In genomic region chr3:40846473-40846956, GRCm38 (mm10) we compare ENCODE assay signal across 8 mouse cellular contexts. TPM values are rescaled to one million over a fixed set of nuclear protein-coding genes. Genes with fewer than 3 reads are reported as not detected.
DNase-seq lines count a peak whose midpoint lies in the region; ATAC-seq and TF ChIP-seq lines count a peak whose summit lies in the region.
"Not testable (repeated sequence)": the region's sequence is repeated elsewhere in the genome, so short reads cannot be mapped to it uniquely, and the experiment has no call there.

Gene Mfsd8, minus strand, starts transcription at chr3:40846886.

- peak; percentile 99 for ATAC-seq in Patski
- ATAC-seq in hindbrain, embryonic 13.5 days (ENCODE audit: low FRiP score) = peak; percentile 99

- peak within 1 kb of the TSS; percentile 88 for H3K27ac ChIP-seq in hindbrain, embryonic 13.5 days

- in situ Hi-C loops in Patski (cut with MboI; ENCODE audit: low pct_unique_long_range_greater_than_20kb) = loop anchor here (10.0 kb wide), 1 partner anchor 48 kb away; no protein-coding TSS in a partner anchor

- H3K36me3 ChIP-seq in hindbrain, embryonic 13.5 days = not testable (repeated sequence)

- 0% methylated on average over 37 of the region's 39 CpGs for WGBS in hindbrain, embryonic 13.5 days

- H3K4me2 ChIP-seq in hindbrain, embryonic 13.5 days = peak within 1 kb of the TSS; percentile 68

- not testable (repeated sequence) for H3K4me1 ChIP-seq in hindbrain, embryonic 13.5 days (replicated peaks)

- not testable (repeated sequence) for H3K9me3 ChIP-seq in hindbrain, embryonic 13.5 days

- CTCF ChIA-PET in Patski (lab: Charles Lee) = interaction anchor here (0.7 to 1.8 kb wide), 10 partner anchors 24 to 165 kb away, joined by 3 to 6 read pairs (median 3); no protein-coding TSS in a partner anchor

- POLR2A ChIA-PET in Patski (lab: Charles Lee) = interaction anchor here (1.3 kb wide), 1 partner anchor 47 kb away, joined by 4 read pairs; no protein-coding TSS in a partner anchor

- TF ChIP-seq CTCF in Patski (IDR thresholded peaks at IDR 0.05) = peak; percentile 94

- peak; percentile 99 for DNase-seq in Patski (ENCODE audit: low read depth, low spot score)
- DNase-seq in cerebellum, postnatal 14 days = peak; percentile 97
- DNase-seq in frontal cortex, postnatal 14 days (ENCODE audit: low spot score in 2 of 2) = peak; percentile 92 to 97
- DNase-seq in layer of hippocampus, postnatal 25 days (ENCODE audit: extremely low spot score in 1 of 2, low spot score in 1 of 2) = peak; percentile 77 to 86
- DNase-seq in lung, postnatal 25 days (ENCODE audit: low spot score) = peak; percentile 97
- DNase-seq in retina, embryonic 14.5 days (ENCODE audit: low spot score) = peak; percentile 87
- DNase-seq in thymus, postnatal 4 days = peak; percentile 94

- peak within 1 kb of the TSS; percentile 75 for H3K9ac ChIP-seq in hindbrain, embryonic 13.5 days

- H3K27me3 ChIP-seq in Patski; hindbrain, embryonic 13.5 days: not testable (repeated sequence)

- H3K4me3 ChIP-seq in hindbrain, embryonic 13.5 days = peak within 1 kb of the TSS; percentile 53

RNA-seq across cellular contexts. Expression of gene Mfsd8, which starts in this region (rescaled TPM):
- 9.1 TPM for polyA plus RNA-seq in Patski (2021)
- polyA plus RNA-seq in hindbrain, embryonic 13.5 days (2015; fragmentation: Nextera tagmentation; extraction: Ambion mirVana) = 12.5 and 13.0 TPM in 2 replicates
- total RNA-seq in layer of hippocampus, postnatal 25 days (2021) = 10 to 100 TPM; 19.5 to 20.1 TPM

Comparison
In these comparisons a context has a peak if more than half of its experiments do, and no peak if none do; other contexts are left out.
1. Peak in every context shown above with its lines: DNase-seq, ATAC-seq, H3K4me3 ChIP-seq and H3K27ac ChIP-seq.